Mouse (Mus musculus) E14TG2a.4 (cell line): Measurements from ENCODE around the gene Zc2hc1c.

Experiments
- H3K27me3 ChIP-seq: 2 replicates; pipeline ENCODE4 v1.6.1; 2014; ENCODE audit warnings: low read length, control low read depth; ENCODE audit not compliant: insufficient read depth
- H3K36me3 ChIP-seq: 2 replicates; pipeline ENCODE4 v1.6.1; 2014; ENCODE audit warnings: low read length, control low read depth; ENCODE audit not compliant: insufficient read depth
- H3K4me1 ChIP-seq: replicated peaks from 2 replicates; pipeline ENCODE4 v1.6.1; 2014; ENCODE audit warnings: low read depth, low read length, control low read depth
- H3K4me3 ChIP-seq: replicated peaks from 2 replicates; pipeline ENCODE4 v1.5.1; 2014; ENCODE audit warnings: mild to moderate bottlenecking, low read length
- H3K9me3 ChIP-seq: 2 replicates; pipeline ENCODE4 v1.6.1; 2014; ENCODE audit warnings: low read length, control low read depth
- CTCF ChIP-seq: conservative IDR thresholded peaks from 2 replicates; pipeline ENCODE4 v1.5.1; 2014; ENCODE audit warnings: low read length
- NANOG ChIP-seq: IDR thresholded peaks from 2 replicates; pipeline ENCODE4 v1.6.1; 2014; ENCODE audit warnings: borderline replicate concordance, low read length, mixed read lengths
- POU5F1 ChIP-seq: IDR thresholded peaks from 2 replicates; pipeline ENCODE4 v1.6.1; 2014; ENCODE audit warnings: low read length, borderline replicate concordance

The Zc2hc1c gene

DNA sequence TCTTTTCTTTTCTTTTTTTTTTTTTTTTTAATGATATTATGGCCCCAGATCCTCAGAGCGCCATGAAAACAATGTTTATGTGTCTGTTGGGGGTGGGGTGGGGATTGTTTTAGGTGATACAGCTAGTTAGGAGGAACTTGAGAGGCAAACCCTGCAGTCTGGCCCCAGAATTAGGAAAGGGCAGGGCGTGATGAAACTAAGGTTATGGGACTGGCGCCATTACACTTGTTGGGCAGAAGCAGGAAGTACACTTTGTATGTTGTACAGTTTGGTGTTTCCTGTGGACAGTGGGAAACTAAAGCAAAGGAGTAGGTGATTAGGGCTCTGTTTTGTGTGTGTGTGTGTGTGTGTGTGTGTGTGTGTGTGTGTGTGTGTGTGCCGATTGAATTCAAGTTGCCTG, 51.6 kb downstream of the Zc2hc1c start:
- Histone ChIP-seq H3K4me1 (peaks cover 53% of the 10 kb centered on the region), H3K4me3 (peak overlapping the region; percentile 97), H3K9me3 (no peaks in the 10 kb centered on the region), H3K27me3 (no peaks in the 10 kb centered on the region), H3K36me3 (peaks cover 51% of the 10 kb centered on the region)
- no peak for TF ChIP-seq NANOG
- no peak for TF ChIP-seq CTCF
- TF ChIP-seq POU5F1: no peak

DNA sequence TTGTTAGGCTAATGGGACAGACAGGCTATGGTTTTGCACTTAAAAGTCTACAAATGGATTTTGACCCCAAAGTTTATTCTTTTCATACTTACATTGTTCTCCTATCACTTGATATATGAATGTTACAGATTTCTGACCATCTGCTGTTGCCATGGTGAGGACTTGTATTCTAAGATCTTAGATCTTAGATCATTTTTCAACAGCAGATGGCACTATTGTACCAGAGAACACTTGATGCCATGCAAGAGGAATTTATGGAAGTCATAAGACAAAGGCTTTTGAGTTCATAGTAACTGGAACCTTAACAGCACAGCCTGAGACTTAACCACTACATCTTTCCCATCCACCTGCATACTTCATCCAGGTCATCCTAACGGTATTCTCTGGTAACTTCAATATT, 52.7 kb downstream of the Zc2hc1c start:
- no peak overlapping the region for H3K4me3 ChIP-seq
- peaks cover 48% of the 10 kb centered on the region for H3K36me3 ChIP-seq
- H3K9me3 ChIP-seq: no peaks in the 10 kb centered on the region
- peak; percentile 11; the same call in 1 of the 2 replicates for TF ChIP-seq CTCF
- TF ChIP-seq NANOG: no peak
- peaks cover 61% of the 10 kb centered on the region for H3K4me1 ChIP-seq
- H3K27me3 ChIP-seq: no peaks in the 10 kb centered on the region

DNA sequence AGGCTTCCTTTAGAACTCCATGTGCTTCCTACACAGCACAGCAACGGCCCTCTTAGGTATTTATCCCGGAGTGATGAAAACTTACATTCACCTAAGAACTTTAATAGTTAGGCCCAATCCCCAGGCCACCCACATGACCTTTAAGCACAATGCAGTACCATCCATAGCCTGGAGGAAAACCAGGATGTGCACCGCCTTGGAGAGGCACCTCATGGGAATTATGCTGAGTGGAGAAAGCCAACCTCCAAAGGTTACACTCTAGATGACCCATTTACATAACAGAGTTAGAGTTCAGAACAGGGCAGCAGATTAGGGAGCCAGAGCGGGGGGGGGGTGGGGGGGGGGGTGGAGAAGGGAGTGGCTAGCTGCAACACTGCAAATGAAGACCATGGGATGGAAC, 53.9 kb downstream of the Zc2hc1c start:
- Histone ChIP-seq H3K9me3 (no peaks in the 10 kb centered on the region), H3K4me3 (no peak overlapping the region), H3K4me1 (peaks cover 62% of the 10 kb centered on the region), H3K36me3 (peaks cover 55% of the 10 kb centered on the region), H3K27me3 (no peaks in the 10 kb centered on the region)
- TF ChIP-seq NANOG (no peak), POU5F1 (no peak), CTCF (no peak)

DNA sequence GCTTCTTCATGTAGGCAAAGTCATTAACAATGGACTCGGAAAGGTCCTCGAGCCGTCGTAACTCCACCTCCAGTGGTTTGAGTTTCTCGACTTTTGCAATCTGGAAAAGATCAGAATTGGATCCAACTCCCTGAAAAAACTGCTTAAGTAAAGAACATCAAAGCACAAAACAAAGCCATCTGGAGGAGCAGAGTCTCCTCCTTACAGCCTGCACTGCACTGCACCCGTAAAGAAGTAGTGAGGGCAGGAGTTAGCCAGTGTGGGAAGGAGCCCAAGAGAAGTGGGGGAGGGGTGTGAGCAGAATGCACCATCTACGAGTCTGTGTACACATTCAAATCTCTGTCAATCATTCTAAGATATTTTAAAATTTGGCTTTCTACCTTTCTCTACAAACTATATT, 55.9 kb downstream of the Zc2hc1c start:
- no peak for TF ChIP-seq NANOG
- peaks cover 74% of the 10 kb centered on the region for H3K36me3 ChIP-seq
- H3K4me3 ChIP-seq: no peak overlapping the region
- H3K27me3 ChIP-seq: no peaks in the 10 kb centered on the region
- H3K9me3 ChIP-seq: no peaks in the 10 kb centered on the region
- peaks cover 55% of the 10 kb centered on the region for H3K4me1 ChIP-seq

DNA sequence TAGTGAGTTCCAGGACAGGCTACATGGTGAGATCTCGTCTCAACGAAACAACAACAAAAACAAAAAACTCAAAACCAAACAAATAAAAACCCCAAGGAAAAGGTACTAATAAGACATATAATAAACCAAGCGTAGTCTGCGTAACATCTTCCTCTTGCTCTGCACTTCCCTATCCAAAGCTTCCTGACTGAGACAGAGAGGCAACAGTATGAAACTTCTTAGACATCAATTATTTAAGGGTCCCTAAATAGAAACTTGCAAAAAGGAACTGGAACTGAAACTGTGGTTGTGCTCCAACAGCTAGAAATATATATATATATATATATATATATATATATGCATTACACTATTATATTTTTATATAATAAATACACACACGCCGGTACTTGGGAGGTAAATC, 57.2 kb downstream of the Zc2hc1c start:
- TF ChIP-seq NANOG (no peak), CTCF (no peak), POU5F1 (no peak)
- peaks cover 84% of the 10 kb centered on the region for H3K36me3 ChIP-seq
- H3K4me1 ChIP-seq: peaks cover 45% of the 10 kb centered on the region
- no peaks in the 10 kb centered on the region for H3K27me3 ChIP-seq
- no peaks in the 10 kb centered on the region for H3K9me3 ChIP-seq
- H3K4me3 ChIP-seq: no peak overlapping the region

DNA sequence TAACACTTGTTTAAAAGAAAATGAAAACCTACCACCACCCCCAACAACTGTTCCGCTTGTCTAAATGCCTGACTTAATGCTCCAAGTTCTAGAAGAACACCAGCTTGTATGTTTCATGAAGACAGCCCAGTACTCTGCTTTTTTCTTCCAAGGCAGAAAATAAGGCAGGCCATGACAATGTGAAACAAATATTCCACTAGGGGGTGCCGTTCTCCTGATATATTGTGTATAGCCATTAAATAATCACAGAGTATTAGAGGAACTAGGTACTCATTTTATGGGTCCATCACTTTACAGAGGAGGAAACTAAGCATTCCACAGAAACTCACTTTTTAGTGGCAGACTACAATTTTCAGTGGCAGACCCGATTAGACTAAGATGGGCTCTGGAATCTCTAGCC, 58.0 kb downstream of the Zc2hc1c start:
- H3K36me3 ChIP-seq: peaks cover 83% of the 10 kb centered on the region
- H3K4me1 ChIP-seq: peaks cover 45% of the 10 kb centered on the region
- TF ChIP-seq NANOG: no peak
- no peak for TF ChIP-seq POU5F1
- TF ChIP-seq CTCF: peak; percentile 73
- no peak overlapping the region for H3K4me3 ChIP-seq
- H3K27me3 ChIP-seq: no peaks in the 10 kb centered on the region
- H3K9me3 ChIP-seq: no peaks in the 10 kb centered on the region

DNA sequence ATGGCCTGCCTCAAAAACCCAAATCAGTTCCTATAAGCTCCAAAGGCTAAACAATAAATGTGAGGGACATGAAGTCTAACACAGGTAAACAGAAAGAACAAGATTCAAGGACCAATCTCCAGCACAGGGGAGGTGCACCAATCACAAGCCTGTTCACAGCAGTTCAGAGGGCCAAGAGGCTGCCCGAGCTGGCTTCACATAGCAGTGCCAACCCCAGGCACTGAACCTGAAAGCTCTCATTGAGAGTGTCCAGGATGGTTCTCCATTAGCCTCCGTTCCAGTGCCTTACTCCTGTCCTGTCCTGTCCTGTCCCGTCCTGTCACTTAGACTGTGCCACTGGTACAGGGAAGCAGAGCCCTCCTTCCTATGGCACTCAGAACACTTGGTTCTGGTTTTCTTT, 58.8 kb downstream of the Zc2hc1c start:
- Histone ChIP-seq H3K27me3 (no peaks in the 10 kb centered on the region), H3K9me3 (no peaks in the 10 kb centered on the region), H3K4me3 (no peak overlapping the region), H3K36me3 (peaks cover 85% of the 10 kb centered on the region), H3K4me1 (peaks cover 37% of the 10 kb centered on the region)
- TF ChIP-seq NANOG (no peak), POU5F1 (no peak), CTCF (no peak)

DNA sequence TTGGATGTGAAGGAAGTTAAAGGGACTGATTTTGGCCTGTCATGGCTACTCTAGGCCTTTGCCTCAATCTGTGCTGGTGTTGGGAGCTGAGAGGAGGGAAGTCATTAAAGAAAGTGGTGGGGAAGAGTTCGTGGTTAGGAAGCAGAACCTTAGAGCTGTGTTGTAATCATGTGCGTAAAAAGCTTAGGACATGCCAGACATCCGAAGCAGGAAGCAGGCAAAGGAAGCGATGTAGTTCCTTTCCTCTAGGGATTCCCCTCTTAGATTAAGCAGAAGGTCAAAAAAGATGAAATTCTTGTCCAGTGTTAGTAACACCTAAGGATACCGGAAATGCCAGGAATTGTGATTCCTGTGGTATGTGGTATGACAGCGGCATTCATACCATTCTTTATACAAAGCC, 59.9 kb downstream of the Zc2hc1c start:
- no peaks in the 10 kb centered on the region for H3K27me3 ChIP-seq
- peaks cover 92% of the 10 kb centered on the region for H3K36me3 ChIP-seq
- H3K9me3 ChIP-seq: no peaks in the 10 kb centered on the region
- H3K4me3 ChIP-seq: no peak overlapping the region
- peaks cover 32% of the 10 kb centered on the region for H3K4me1 ChIP-seq
- TF ChIP-seq CTCF (no peak), POU5F1 (no peak), NANOG (no peak)
